Mouse (Mus musculus) limb, embryonic 14.5 days (tissue): Measurements from ENCODE around the gene 2310022A10Rik. TPM values are rescaled to one million over a fixed set of nuclear protein-coding genes. Genes with fewer than 3 reads are reported as not detected.
A peak's percentile ranks its signal among the peaks of the same experiment; 100 is the strongest.

Source experiments
- ATAC-seq: fragments of 200-750 bp; cut with Nextera tagmentation; 2 replicates; pipeline ENCODE4 v1.8.0; 2017; ENCODE audit warnings: low read depth, moderate number of reproducible peaks, moderate TSS enrichment; ENCODE audit not compliant: low FRiP score
- DNase-seq: peaks from one replicate; pipeline ENCODE4 v3.0.0-alpha.2; 2015; ENCODE audit warnings: low spot score
- H3K27ac ChIP-seq: fragments of 300-500 bp; sonication (generic); replicated peaks from 2 replicates; pipeline ENCODE4 v1.5.1; 2014; ENCODE audit warnings: low read depth, mild to moderate bottlenecking, low read length, moderate library complexity, mixed read lengths
- H3K27me3 ChIP-seq: fragments of 300-500 bp; sonication (generic); 2 replicates; pipeline ENCODE4 v1.6.1; 2014; ENCODE audit warnings: low read length, mixed read lengths; ENCODE audit not compliant: control insufficient read depth, insufficient read depth
- H3K36me3 ChIP-seq: fragments of 300-500 bp; sonication (generic); 2 replicates; pipeline ENCODE4 v1.6.1; 2014; ENCODE audit warnings: mild to moderate bottlenecking, low read length, moderate library complexity, mixed read lengths; ENCODE audit not compliant: control insufficient read depth, insufficient read depth
- H3K4me1 ChIP-seq: fragments of 300-500 bp; sonication (generic); 2 replicates; pipeline ENCODE4 v1.6.1; 2014; ENCODE audit warnings: antibody characterized with exemption, low read length, mixed read lengths; ENCODE audit not compliant: control insufficient read depth, insufficient read depth
- H3K4me2 ChIP-seq: fragments of 300-500 bp; sonication (generic); replicated peaks from 2 replicates; pipeline ENCODE4 v1.6.1; 2014; ENCODE audit warnings: low read depth, mild to moderate bottlenecking, low read length, moderate library complexity; ENCODE audit not compliant: severe bottlenecking
- H3K4me3 ChIP-seq: fragments of 300-500 bp; sonication (generic); replicated peaks from 2 replicates; pipeline ENCODE4 v1.5.1; 2014; ENCODE audit warnings: low read length
- H3K9ac ChIP-seq: fragments of 300-500 bp; sonication (generic); 2 replicates; pipeline ENCODE4 v1.6.1; 2014; ENCODE audit warnings: mild to moderate bottlenecking, low read depth, low read length, moderate library complexity; ENCODE audit not compliant: severe bottlenecking
- H3K9me3 ChIP-seq: fragments of 300-500 bp; sonication (generic); 2 replicates; pipeline ENCODE4 v1.6.1; 2016; ENCODE audit warnings: low read length; ENCODE audit not compliant: control insufficient read depth
- POLR2A ChIP-seq: fragments of 200-500 bp; IDR thresholded peaks from 2 replicates; pipeline ENCODE4 v1.8.0; 2012; ENCODE audit warnings: inconsistent platforms, mild to moderate bottlenecking, moderate library complexity, borderline replicate concordance; ENCODE audit not compliant: insufficient read depth, insufficient read length; ENCODE audit errors: extremely low read depth
- WGBS: fragments of 180-500 bp; shearing (Covaris S2); extraction: QIAGEN DNeasy Blood & Tissue Kit; methylation state at CpG from one replicate; pipeline ENCODE4 v1.1.7; 2014; 5-methylcytosine and 5-hydroxymethylcytosine counted together
- polyA plus RNA-seq, 2 experiments: library from polyadenylated mRNA; depleted of rRNA in 1 of 2; stranded (reverse) in 1 of 2; unstranded in 1 of 2; fragments of >200 nt; fragmentation: Nextera tagmentation in 1 of 2; extraction: Ambion mirVana in 1 of 2; gene quantifications; 2 replicates each; pipeline versions ENCODE4 v1.2.1 to v1.2.3; 2012 to 2014

2310022A10Rik gene
- polyA plus RNA-seq (2012; rRNA removed) (39.8 and 49.0 TPM in 2 replicates), polyA plus RNA-seq (2014; fragmentation: Nextera tagmentation; extraction: Ambion mirVana) (27.0 and 27.4 TPM in 2 replicates)

DNA sequence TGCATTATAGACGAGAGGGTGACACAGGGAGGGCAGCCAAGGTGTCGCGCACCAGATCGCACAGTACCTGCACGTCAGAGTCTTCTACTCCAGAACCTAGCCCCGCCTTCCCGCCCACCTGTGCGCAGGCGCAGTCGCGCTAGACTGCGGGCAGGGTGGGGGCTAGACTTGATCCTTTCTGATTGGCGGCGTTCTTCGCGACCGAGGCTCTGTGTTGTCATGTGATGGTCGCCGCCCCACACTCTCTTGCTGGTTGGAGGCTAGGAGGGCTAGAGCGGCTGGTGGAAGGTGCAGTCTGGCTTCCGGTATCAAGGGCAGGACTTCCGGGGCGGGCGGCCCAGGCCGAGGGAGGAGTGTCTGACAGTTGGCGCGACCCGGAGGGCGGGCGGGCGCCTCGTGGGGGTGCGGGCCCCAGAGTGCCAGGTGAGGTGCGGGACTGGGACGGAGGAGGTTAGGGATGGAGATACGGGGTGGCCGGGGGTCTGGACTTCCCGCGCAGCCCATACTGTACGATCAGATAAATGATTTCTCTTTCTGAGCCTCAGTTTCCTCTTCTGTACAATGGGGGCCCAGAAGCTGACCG lies at the start of gene 2310022A10Rik, which contains the start of gene Pld3:
Gene 2310022A10Rik (plus strand): TSS at position 303 of the 583 bp plus-strand sequence.
Gene Pld3 (minus strand): TSS at position 288 of the 583 bp plus-strand sequence.
- Histone ChIP-seq H3K36me3 (peaks cover 13% of the 10 kb centered on the region), H3K9me3 (no peaks in the 10 kb centered on the region), H3K4me2 (peak within 1 kb of the TSS; percentile 52), H3K4me1 (peaks cover 4% of the 10 kb centered on the region; the same call in 1 of the 2 replicates), H3K4me3 (peak within 1 kb of the TSS; percentile 70), H3K27me3 (no peaks in the 10 kb centered on the region), H3K9ac (peak within 1 kb of the TSS; percentile 65), H3K27ac (no peak within 1 kb of the TSS)
- 0% methylated on average over 37 of the region's 41 CpGs for WGBS
- peak; percentile 66; the same call in 1 of the 2 replicates for TF ChIP-seq POLR2A
- DNase-seq (peak; percentile 97), ATAC-seq (peak; percentile 100)

DNA sequence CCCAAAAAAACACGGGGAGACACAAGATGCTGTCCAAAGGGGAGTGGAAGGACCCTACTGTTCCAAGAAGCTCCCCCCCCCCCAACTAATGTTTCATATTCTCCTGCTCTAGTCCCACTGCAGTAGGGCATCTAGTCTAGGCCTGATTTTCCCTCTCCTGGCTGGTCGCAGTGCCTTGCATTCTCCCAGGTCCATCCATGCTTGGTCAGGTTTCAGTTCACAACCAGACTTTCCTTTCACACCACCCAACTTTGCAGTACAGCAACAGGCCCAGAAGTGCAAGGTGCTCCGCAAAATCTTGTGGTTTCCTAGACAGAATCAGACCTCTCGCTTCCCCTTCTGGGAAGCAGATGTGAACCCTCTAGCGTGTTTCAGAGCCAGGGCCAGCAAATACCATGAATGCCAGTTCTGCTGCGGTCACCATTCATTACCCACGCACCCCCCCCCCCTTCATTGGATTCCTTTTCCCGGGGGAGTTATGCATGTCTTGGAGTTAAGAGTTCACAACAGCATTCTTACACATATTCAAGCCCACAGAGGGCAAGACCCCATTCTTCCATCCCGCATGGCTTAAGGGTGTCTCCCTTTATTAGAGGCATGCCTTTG lies 46.2 kb upstream of the 2310022A10Rik start:
- DNase-seq (peak; percentile 55), ATAC-seq (no peak)
- H3K9me3 ChIP-seq, result no peaks in the 10 kb centered on the region
- H3K36me3 ChIP-seq, result no peaks in the 10 kb centered on the region
- peak overlapping the region; percentile 97; the same call in 1 of the 2 replicates for H3K27ac ChIP-seq
- no peaks in the 10 kb centered on the region; the same call in 1 of the 2 replicates for H3K4me1 ChIP-seq
- H3K4me2 ChIP-seq, result peak overlapping the region; percentile 57
- H3K27me3 ChIP-seq, result no peaks in the 10 kb centered on the region
- TF ChIP-seq POLR2A, result no peak
- peak overlapping the region; percentile 53 for H3K4me3 ChIP-seq
- WGBS, result 28% methylated on average over 9 of the region's 9 CpGs
- H3K9ac ChIP-seq, result no peak overlapping the region

DNA sequence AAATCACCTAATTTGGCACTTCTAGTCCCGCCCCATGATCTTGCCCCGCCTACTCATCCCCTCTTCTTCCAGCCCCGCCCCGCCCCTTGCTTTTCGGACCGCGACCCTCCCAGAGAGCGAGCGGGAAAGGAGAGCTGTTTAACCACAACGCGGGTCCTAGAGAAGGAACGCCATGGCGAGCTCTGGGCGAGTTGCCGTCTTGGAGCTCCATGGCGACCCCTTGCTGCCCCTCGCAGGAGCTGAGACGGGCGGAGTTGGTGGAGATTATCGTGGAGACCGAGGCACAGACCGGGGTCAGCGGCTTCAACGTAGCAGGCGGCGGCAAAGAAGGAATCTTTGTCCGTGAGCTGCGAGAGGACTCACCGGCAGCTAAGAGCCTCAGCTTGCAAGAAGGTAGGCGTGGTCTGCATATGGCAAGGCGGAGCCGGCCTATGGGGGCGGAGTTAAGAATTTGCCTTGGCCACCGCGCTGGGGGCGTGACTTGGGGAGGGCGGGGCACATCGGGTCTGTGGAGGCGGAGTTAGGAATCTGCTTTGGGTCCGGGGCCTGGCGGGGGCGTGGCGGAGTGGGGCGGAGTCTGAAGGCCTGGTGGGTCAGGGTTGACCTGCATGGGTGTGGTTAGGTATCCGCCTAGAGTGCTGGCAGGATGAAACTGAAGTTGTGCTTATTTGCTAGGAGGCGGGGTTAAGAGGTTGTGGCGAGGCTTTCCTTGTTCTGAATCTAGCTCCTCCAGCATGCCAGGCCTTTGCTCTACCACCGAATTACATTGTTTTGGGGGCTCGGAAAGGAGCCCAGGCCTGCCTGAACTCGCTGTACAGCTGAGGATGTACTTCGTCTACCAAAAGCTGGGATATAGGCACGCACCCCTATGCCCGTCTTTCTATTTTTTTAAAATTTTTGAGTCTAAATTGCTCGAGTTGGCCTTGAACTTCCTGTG lies 45.1 kb upstream of the 2310022A10Rik start:
- Histone ChIP-seq H3K4me1 (no peaks in the 10 kb centered on the region; the same call in 1 of the 2 replicates), H3K27ac (peak overlapping the region; percentile 97), H3K4me3 (peak overlapping the region; percentile 53), H3K9ac (peak overlapping the region; percentile 64), H3K9me3 (no peaks in the 10 kb centered on the region), H3K27me3 (no peaks in the 10 kb centered on the region), H3K4me2 (peak overlapping the region; percentile 57), H3K36me3 (no peaks in the 10 kb centered on the region)
- TF ChIP-seq POLR2A, result peak; percentile 98; the same call in 1 of the 2 replicates
- ATAC-seq, result peak; percentile 96
- peak; percentile 96 for DNase-seq
- WGBS, result 3% methylated on average over 52 of the region's 54 CpGs

DNA sequence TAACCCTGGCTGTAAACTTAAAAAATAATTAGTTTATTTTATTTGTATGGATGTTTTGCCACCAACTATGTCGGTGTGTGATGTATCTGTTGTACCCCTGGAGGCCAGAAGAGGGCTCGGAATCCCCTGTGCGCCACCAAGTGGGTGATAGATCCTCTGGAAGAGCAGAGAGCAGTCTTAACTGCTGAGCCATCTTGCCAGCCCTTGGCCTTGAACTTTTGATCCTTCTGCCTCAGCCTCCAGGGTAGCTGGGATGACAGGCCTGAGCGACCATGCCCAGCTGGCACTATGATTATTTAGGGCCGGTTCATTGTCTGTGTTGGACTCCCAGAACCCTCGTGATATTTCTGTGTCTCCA lies 44.4 kb upstream of the 2310022A10Rik start:
- peak overlapping the region; percentile 53 for H3K4me3 ChIP-seq
- H3K36me3 ChIP-seq, result no peaks in the 10 kb centered on the region
- ATAC-seq, result peak; percentile 5; the same call in 1 of the 2 replicates
- peak overlapping the region; percentile 59 for H3K27ac ChIP-seq
- H3K27me3 ChIP-seq, result no peaks in the 10 kb centered on the region
- peak; percentile 73 for DNase-seq
- peak overlapping the region; percentile 57 for H3K4me2 ChIP-seq
- no peak for TF ChIP-seq POLR2A
- WGBS, result 25% methylated on average over 6 of the region's 6 CpGs
- H3K9ac ChIP-seq, result no peak overlapping the region
- H3K4me1 ChIP-seq, result no peaks in the 10 kb centered on the region; the same call in 1 of the 2 replicates
- H3K9me3 ChIP-seq, result no peaks in the 10 kb centered on the region

DNA sequence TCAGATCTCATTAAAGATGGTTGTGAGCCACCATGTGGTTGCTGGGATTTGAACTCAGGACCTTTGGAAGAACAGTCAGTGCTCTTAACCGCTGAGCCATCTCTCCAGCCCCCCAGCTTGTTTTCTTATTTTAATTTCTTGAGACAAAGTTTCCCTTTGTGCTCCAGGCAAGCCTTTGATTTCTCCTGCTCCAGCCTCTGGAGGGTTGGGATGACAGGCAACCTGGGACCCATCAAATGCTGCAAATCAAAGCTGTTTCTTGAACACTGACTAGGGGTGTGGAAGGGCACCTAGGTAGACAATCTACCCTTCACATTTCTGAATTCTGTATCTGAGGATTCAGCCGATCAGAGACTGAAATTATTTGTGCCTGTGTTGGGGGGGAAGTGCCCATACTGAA lies 42.2 kb upstream of the 2310022A10Rik start:
- Histone ChIP-seq H3K4me3 (no peak overlapping the region), H3K36me3 (no peaks in the 10 kb centered on the region), H3K27me3 (no peaks in the 10 kb centered on the region), H3K9me3 (no peaks in the 10 kb centered on the region), H3K9ac (no peak overlapping the region), H3K4me1 (no peaks in the 10 kb centered on the region; the same call in 1 of the 2 replicates), H3K27ac (no peak overlapping the region), H3K4me2 (no peak overlapping the region)
- DNase-seq (no peak), ATAC-seq (no peak)
- 82% methylated on average over 2 of the region's 2 CpGs for WGBS
- TF ChIP-seq POLR2A, result no peak
